Mouse (Mus musculus) megakaryocyte-erythroid progenitor cell, adult 5-6 weeks (primary cell): ENCODE results near the gene Gm4791. TPM values are rescaled to one million over a fixed set of nuclear protein-coding genes. Genes with fewer than 3 reads are reported as not detected.

Source experiments
- ATAC-seq: replicated peaks from 2 replicates; pipeline ENCODE4 v1.8.0; 2016; ENCODE audit warnings: mild to moderate bottlenecking, inconsistent platforms; ENCODE audit not compliant: severe bottlenecking, poor library complexity, low FRiP score, low TSS enrichment
- total RNA-seq, 2 experiments: library from RNA; stranded (forward) in 1 of 2; stranded (reverse) in 1 of 2; fragments of 200-1000, 215-1000 nt in 1 of 2; fragments of >200 nt in 1 of 2; fragmentation: Nextera tagmentation in 1 of 2; gene quantifications; 2 replicates each; pipeline ENCODE4 v1.2.3; 2014 to 2017

Gm4791 gene
- total RNA-seq (2014; fragmentation: Nextera tagmentation) (not detected in 2 replicates), total RNA-seq (2017) (not detected in 2 replicates)

DNA sequence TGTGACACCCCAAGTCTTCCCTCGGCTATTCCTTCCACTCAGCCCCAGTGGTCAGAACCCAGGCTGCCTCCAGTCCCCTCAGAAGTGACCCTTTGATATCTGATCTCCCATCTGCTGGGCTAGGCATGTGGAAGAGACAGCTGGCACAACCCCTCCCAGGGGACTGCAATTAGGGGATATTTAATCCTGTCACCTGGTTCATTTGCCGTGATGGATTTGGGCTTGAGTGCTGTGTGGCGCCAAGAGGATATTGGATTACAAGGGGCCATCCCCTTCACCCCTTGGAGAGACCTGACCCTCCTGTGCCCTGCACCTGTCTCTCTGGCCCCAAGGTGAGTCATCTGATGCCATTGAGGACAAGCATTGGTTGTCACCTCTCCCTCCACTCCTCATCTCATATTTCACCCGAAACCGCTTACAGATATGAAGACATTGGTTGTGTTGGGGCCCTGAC lies at the start of gene Gm4791:
Gene Gm4791 (plus strand): TSS at position 404 of the 454 bp plus-strand sequence.
- no peak for ATAC-seq

DNA sequence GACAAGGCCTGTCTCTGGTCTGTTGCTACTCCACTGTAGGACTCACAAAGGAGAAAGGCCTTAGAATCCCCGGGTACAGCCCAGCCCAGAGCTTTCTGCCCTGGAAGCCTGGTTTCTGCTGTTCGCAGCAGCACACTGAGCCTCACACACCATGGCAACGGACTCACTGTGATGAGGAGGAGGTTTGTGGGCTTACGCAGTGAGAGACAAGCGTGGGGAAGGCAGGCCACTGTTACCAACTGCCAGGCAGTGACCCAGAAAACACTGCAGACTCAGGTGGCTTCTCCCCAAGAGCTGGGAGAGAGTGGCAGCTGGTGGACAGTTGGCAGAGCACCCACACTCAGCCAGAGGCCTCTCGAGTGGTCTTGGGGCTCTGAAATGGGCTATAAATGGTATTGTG lies 42.3 kb upstream of the Gm4791 start:
- ATAC-seq, result no peak

DNA sequence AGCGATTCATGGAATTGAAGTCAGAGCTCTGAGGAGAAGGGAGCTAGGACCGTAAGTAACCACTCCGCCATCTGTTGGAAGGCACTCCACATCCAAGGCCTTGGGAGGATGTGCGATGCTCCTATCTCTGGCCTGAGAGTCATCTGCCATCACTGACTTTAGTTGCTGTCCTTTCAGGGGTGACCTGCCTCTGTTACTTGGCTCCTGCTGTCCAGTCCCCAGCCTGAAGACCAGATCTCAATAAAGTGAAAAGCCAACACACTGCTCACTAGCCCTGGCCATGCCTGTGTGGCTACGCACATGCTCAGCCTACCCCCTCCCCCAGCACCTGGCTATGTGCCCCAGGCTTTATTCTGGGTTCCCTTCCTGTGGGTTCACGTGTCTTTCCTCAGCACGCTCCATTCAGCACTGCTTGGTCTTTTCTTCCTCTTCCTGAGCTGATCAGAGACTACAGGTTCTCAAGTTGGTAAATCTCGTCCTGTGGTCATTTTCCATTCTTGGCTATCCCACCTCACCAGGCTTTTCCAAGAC lies 41.1 kb upstream of the Gm4791 start:
- ATAC-seq, result no peak

DNA sequence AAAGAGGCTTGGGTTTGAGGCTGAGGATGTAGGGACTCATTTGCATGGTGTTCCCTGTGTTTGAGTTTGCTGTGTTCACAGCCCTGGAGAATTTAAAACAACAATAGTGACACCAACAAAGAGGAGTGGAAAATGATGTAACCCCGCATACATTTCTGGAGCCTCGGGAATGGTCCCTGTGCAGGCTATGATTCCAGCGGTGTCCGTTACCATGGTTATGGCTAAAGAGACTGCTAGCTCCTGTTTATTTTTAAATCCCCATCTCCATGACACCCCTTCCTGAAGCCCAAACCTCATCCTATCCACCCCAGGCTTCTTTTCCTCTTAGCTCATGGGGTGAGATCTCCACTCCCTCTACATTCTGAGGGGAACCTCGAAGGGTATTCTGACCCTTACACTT lies 32.5 kb upstream of the Gm4791 start:
- no peak for ATAC-seq

DNA sequence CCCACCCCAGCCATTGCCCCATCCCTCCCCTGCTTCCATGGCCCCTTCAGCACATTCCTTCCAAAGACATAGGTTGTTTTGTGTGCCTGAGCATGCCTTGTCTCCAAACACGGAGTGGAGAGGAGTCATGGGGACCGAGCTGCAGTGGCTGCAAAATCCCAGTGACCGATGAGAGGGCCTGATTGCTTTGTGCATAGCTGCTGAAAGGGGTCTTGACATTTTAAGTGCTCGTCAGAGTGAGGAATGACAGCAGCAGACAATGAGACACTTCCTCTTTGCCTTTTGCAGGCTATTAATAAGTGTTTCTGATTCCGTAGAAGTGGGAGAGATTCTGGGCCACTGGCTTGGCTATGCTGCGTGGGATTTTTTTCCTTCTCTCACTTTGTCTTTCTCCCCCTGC lies 29.6 kb upstream of the Gm4791 start:
- ATAC-seq, result no peak

DNA sequence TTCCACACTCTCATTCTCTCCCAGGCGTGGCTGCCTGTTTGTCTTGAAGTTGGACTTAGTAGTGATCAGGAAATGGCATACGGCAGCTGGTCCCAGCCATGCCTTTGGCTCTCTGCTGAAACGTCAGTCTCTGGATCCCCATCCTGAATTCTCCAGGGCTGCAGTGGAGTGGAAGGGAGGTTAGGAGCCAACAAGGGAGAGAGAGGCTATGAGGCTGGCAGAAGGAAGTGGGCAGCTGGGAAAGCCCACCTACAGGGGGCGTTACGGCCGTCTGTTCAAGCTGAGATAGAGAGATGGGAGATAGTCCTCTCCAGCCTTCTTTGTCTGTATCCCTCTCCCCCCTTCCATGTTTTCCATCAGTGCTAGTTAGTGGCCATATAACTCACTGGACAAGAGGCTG lies 29.1 kb upstream of the Gm4791 start:
- no peak for ATAC-seq

DNA sequence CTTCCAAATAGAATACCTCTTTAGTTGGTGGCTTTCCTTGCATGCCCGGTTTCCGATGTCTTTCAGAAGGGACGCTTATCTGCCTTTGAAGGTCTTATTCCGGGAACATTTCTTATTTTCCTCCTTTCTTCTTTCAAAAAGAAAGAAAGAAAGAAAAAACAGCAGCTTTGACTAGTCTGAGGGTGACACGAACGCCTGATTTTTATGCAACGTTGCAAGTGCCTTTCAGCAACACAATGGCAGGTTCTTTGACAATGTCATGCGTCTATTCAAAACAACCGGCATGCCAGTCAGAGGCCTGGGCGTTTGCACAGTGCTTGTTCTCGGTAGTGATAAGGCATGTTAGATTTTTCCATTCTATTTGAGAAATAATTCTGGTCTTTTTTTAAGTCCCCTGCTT lies 19.7 kb upstream of the Gm4791 start:
- ATAC-seq, result no peak

DNA sequence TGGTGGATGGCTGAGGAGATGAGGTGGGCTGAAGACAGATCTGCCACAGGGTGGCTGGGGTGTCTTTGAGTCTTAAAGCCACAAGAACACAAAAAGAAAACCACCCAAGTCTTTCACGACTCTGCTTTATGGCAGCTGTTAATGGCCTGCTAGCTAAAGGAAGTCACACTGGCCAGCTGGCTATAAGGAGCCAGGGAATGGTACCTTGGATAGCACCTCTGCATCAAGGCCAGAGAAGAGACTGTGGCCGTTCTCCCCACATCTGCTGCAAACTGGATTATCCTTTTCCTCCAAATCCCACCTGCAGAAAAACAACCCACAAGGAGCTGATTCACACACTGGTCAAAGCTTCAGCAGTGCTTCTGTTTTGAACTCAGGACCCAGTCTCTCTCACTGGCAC lies 18.4 kb upstream of the Gm4791 start:
- ATAC-seq, result no peak

- no peak for ATAC-seq
Measured at GRCm38 (mm10) chr9:46983471-46983870, 15.1 kb upstream of the Gm4791 start.

GRCm38 (mm10) chr9:47041569-47041968 lies 43.0 kb downstream of the Gm4791 start:
- no peak for ATAC-seq
